Mouse (Mus musculus): Measurements from ENCODE around the gene Spin2f.
"Not testable (repeated sequence)": the region's sequence is repeated elsewhere in the genome, so short reads cannot be mapped to it uniquely, and the experiment has no call there.

Spin2f gene

GRCm38 (mm10) chrX:31253594-31253993 lies at the start of gene Spin2f:
TSS of gene Spin2f (plus strand) at chrX:31253894.
- not testable (repeated sequence) for DNase-seq

GRCm38 (mm10) chrX:31212136-31212535 lies 41.6 kb upstream of the Spin2f start:
- DNase-seq: not testable (repeated sequence)

- not testable (repeated sequence) for DNase-seq
Measured at GRCm38 (mm10) chrX:31223536-31223935, 30.2 kb upstream of the Spin2f start.

GRCm38 (mm10) chrX:31235088-31235487 lies 18.6 kb upstream of the Spin2f start:
- not testable (repeated sequence) for DNase-seq

- not testable (repeated sequence) for DNase-seq
Measured at GRCm38 (mm10) chrX:31241754-31242153, 11.9 kb upstream of the Spin2f start.
